Mouse (Mus musculus) hindbrain, postnatal 0 days (tissue): ENCODE data around the gene Pim1. TPM values are rescaled to one million over a fixed set of nuclear protein-coding genes. Genes with fewer than 3 reads are reported as not detected.

Experiments
- ATAC-seq: fragments of 200-750 bp; cut with Nextera tagmentation; 2 replicates; pipeline ENCODE4 v1.8.0; 2017; ENCODE audit warnings: mild to moderate bottlenecking, moderate TSS enrichment, moderate library complexity
- DNase-seq: peaks from one replicate; pipeline ENCODE4 v3.0.0-alpha.2; 2015; ENCODE audit warnings: low spot score
- H3K27ac ChIP-seq: fragments of 300-500 bp; sonication (generic); 2 replicates; pipeline ENCODE4 v1.5.1; 2014; ENCODE audit warnings: mild to moderate bottlenecking
- H3K27me3 ChIP-seq: fragments of 300-500 bp; sonication (generic); 2 replicates; pipeline ENCODE4 v1.6.1; 2014; ENCODE audit warnings: low read length, mixed read lengths; ENCODE audit not compliant: insufficient read depth
- H3K36me3 ChIP-seq: fragments of 300-500 bp; sonication (generic); 2 replicates; pipeline ENCODE4 v1.6.1; 2014; ENCODE audit warnings: low read length, mixed read lengths; ENCODE audit not compliant: insufficient read depth
- H3K4me1 ChIP-seq: fragments of 300-500 bp; sonication (generic); 2 replicates; pipeline ENCODE4 v1.6.1; 2014; ENCODE audit warnings: antibody characterized with exemption, low read length, mixed read lengths; ENCODE audit not compliant: insufficient read depth
- H3K4me2 ChIP-seq: fragments of 300-500 bp; sonication (generic); 2 replicates; pipeline ENCODE4 v1.6.1; 2014; ENCODE audit warnings: low read depth, mild to moderate bottlenecking, low read length, moderate library complexity, mixed read lengths
- H3K4me3 ChIP-seq: fragments of 300-500 bp; sonication (generic); 2 replicates; pipeline ENCODE4 v1.5.1; 2014; ENCODE audit warnings: low read length
- H3K9ac ChIP-seq: fragments of 300-500 bp; sonication (generic); replicated peaks from 2 replicates; pipeline ENCODE4 v1.6.1; 2014; ENCODE audit warnings: mild to moderate bottlenecking, low read length, moderate library complexity, mixed read lengths
- H3K9me3 ChIP-seq: fragments of 300-500 bp; sonication (generic); 2 replicates; pipeline ENCODE4 v1.6.1; 2016; ENCODE audit warnings: low read length, mixed read lengths
- CTCF ChIP-seq: IDR thresholded peaks from 2 replicates; pipeline ENCODE4 v1.5.1; 2016; ENCODE audit warnings: antibody characterized with exemption, control low read depth, low read depth
- WGBS: fragments of 180-500 bp; shearing (Covaris S2); extraction: QIAGEN DNeasy Blood & Tissue Kit; methylation state at CpG from one replicate; pipeline ENCODE4 v1.1.7; 2014; 5-methylcytosine and 5-hydroxymethylcytosine counted together
- polyA plus RNA-seq: library from polyadenylated mRNA; unstranded; fragments of >200 nt; fragmentation: Nextera tagmentation; extraction: Ambion mirVana; gene quantifications from 2 replicates; pipeline ENCODE4 v1.2.1, GENCODE M21; 2015
- total RNA-seq: library from RNA; depleted of rRNA; stranded (reverse); fragments of >200 nt; gene quantifications from 2 replicates; pipeline ENCODE4 v1.2.3, GENCODE M21; 2014; rRNA removed

Pim1 gene
- total and polyA plus RNA-seq, 2 experiments from 2014 or later, result 16.8 to 18.9 TPM

DNA sequence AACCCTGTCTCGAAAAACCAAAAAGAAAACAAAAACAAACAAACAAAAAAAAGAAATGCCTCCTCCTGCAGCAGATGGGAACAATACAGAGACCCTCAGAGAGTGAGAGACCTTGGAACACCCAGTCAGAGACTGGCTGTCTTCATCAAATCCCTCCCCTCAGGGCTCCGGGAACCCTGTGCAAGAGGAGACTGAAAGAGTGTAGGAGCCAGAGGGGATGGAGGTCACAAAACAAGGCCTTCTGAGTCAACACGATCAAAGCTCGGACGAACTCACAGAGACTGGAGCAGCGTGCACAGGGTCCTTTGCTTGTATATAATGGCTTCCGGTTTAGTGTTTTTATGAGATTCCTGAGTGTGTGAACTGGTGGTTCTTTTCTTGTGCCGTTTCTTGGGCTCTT, 49.9 kb downstream of the Pim1 start:
- WGBS, result 88% methylated on average over 8 of the region's 8 CpGs
- H3K9ac ChIP-seq, result no peak overlapping the region
- H3K27ac ChIP-seq, result no peak overlapping the region
- TF ChIP-seq CTCF, result no peak
- H3K4me3 ChIP-seq, result no peak overlapping the region
- H3K9me3 ChIP-seq, result no peaks in the 10 kb centered on the region
- H3K4me2 ChIP-seq, result no peak overlapping the region
- H3K36me3 ChIP-seq, result no peaks in the 10 kb centered on the region
- no peaks in the 10 kb centered on the region for H3K4me1 ChIP-seq
- H3K27me3 ChIP-seq, result no peaks in the 10 kb centered on the region
- ATAC-seq, result no peak
- DNase-seq, result no peak

DNA sequence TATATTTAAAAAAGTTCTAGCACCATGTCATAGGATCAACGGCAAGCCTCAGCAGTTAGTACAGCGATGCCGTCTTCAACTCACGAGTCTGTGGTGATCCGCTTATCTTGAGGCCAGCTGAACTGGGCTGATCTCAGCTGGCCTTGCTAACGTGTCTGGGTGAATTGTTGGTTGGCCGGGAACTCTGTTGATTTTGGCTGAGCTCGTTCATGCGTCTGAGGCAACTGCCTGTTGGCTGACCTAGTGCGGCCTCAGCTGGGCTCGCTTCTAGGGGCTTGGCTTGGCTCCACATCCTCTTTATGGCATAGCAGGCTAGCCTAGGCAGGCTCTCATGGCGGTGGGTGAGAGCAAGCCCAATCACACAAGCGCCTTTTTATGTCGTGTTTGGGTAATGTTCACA, 50.9 kb downstream of the Pim1 start:
- H3K4me2 ChIP-seq, result no peak overlapping the region

DNA sequence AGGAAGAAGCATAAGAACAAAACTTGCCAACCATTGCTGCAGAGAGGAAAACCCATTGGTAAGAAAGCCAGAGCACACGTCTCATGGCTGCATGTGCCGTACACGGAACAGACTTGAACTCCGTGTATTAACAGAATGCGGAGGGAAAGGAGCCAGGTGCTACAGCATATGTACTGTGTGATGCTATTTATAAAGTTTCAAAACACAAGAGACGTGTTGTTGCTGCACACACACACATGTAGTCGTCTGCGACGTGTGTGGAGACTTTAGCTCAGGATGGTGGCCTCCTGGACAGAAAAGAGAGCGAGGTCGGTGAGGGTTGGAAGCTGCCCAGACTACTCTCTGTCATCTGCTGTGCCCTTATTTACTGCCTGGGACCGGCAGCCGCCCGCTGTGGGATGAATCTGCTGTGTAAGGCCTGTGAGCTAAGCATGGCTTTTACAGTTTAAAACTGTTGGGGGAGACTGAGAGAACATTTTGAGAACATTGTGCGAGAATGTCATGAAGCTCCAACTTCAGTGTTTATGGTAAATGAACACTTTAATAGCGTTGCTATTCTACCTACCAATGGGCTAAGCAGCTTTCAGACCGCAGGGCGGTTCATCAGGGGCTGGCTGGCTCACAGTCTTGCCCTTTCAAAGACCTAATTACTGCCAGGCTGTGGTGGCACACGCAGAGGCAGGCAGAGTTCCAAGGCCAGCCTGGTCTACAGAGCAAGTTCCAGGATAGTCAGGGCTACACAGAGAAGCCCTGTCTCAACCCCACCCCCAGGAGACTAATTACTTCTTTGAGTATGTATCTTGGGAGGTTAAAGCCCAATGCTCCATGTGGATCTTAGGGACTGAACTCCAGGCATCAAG, 52.5 kb downstream of the Pim1 start:
- Histone ChIP-seq H3K27me3 (no peaks in the 10 kb centered on the region), H3K36me3 (no peaks in the 10 kb centered on the region), H3K4me1 (no peaks in the 10 kb centered on the region), H3K27ac (no peak overlapping the region), H3K9me3 (no peaks in the 10 kb centered on the region), H3K4me3 (no peak overlapping the region), H3K4me2 (no peak overlapping the region), H3K9ac (no peak overlapping the region)
- DNase-seq (no peak), ATAC-seq (no peak)
- 82% methylated on average over 19 of the region's 19 CpGs for WGBS
- TF ChIP-seq CTCF, result no peak

More for the DNA sequence above, 50.9 kb downstream of the Pim1 start:
- no peak overlapping the region for H3K4me3 ChIP-seq
- peak; percentile 35; the same call in 1 of the 2 replicates for ATAC-seq
- H3K9ac ChIP-seq, result no peak overlapping the region
- no peaks in the 10 kb centered on the region for H3K36me3 ChIP-seq
- no peak for TF ChIP-seq CTCF
- WGBS, result 46% methylated on average over 14 of the region's 14 CpGs
- DNase-seq, result peak; percentile 72
- no peaks in the 10 kb centered on the region for H3K4me1 ChIP-seq
- H3K27ac ChIP-seq, result no peak overlapping the region
- H3K9me3 ChIP-seq, result no peaks in the 10 kb centered on the region
- no peaks in the 10 kb centered on the region for H3K27me3 ChIP-seq

DNA sequence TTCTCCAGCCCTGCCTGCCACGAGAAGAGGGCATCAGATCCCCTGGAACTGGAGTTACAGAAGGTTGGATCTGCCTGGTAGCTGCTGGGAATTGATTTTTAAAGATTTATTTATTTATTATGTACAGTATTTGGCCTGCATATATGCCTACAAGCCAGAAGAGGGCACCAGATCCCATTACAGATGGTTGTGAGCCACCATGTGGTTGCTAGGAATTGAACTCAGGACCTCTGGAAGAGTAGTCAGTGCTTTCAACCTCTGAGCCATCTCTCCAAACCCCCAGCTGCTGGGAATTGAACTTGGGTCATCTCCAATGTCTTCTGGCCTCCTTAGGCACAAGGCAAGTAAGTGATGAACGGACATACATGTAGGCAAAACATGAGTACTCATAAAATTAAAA, 53.5 kb downstream of the Pim1 start:
- WGBS, result 73% methylated on average over 2 of the region's 2 CpGs
- no peak overlapping the region for H3K27ac ChIP-seq
- no peak overlapping the region for H3K4me3 ChIP-seq
- H3K36me3 ChIP-seq, result no peaks in the 10 kb centered on the region
- no peaks in the 10 kb centered on the region for H3K9me3 ChIP-seq
- DNase-seq (no peak), ATAC-seq (no peak)
- H3K27me3 ChIP-seq, result no peaks in the 10 kb centered on the region
- no peak overlapping the region for H3K9ac ChIP-seq
- H3K4me2 ChIP-seq, result no peak overlapping the region
- no peak for TF ChIP-seq CTCF
- no peaks in the 10 kb centered on the region for H3K4me1 ChIP-seq

DNA sequence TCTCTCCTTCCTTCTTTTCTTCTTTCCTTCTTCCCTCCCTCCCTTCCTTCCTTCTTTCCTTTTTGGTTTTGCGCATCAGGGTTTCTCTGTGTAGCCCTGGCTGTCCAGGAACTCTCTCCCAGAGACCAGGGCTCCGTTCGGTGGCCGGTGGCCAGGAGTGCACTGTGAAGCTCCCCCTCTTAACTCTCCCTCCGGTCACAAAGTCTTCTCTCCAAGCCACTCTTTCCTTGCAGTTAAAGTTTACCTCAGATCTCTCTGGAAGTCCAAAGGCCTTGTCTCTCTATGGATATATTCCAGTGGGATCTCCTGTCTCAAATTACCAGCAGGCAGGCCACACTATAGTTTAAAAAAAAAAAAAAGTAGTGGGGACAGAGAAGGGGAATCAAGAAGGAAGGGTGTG, 54.7 kb downstream of the Pim1 start:
- Histone ChIP-seq H3K4me3 (no peak overlapping the region), H3K4me2 (no peak overlapping the region), H3K27me3 (no peaks in the 10 kb centered on the region), H3K9ac (no peak overlapping the region), H3K27ac (no peak overlapping the region), H3K4me1 (0 out of 2 replicates have a peak, but pooled peaks cover 2% of the 10 kb centered on the region), H3K36me3 (no peaks in the 10 kb centered on the region), H3K9me3 (no peaks in the 10 kb centered on the region)
- no peak for TF ChIP-seq CTCF
- no peak for DNase-seq
- no peak for ATAC-seq
- 92% methylated on average over 5 of the region's 5 CpGs for WGBS

Other genes with a start within 250 kb of the Pim1 start
- gene Ppil1, start 226.6 kb upstream of the Pim1 start, total RNA-seq, result 72.6 and 81.4 TPM in 2 replicates
- 84.3 and 87.7 TPM in 2 replicates for gene Ppil1, start 226.6 kb upstream of the Pim1 start, polyA plus RNA-seq
- 181 and 262 TPM in 2 replicates for gene BC004004, start 222.0 kb upstream of the Pim1 start, total RNA-seq
- gene BC004004, start 222.0 kb upstream of the Pim1 start, polyA plus RNA-seq, result 139 and 145 TPM in 2 replicates
- 2.3 and 2.8 TPM in 2 replicates for gene Pi16, start 173.1 kb upstream of the Pim1 start, total RNA-seq
- gene Pi16, start 173.1 kb upstream of the Pim1 start, polyA plus RNA-seq, result 1.7 and 2.3 TPM in 2 replicates
- gene Mtch1, start 142.8 kb upstream of the Pim1 start, total RNA-seq, result 622 and 633 TPM in 2 replicates
- gene Mtch1, start 142.8 kb upstream of the Pim1 start, polyA plus RNA-seq, result 464 and 500 TPM in 2 replicates
- gene Fgd2, start 129.8 kb upstream of the Pim1 start, total RNA-seq, result 14.7 and 19.1 TPM in 2 replicates
- gene Fgd2, start 129.8 kb upstream of the Pim1 start, polyA plus RNA-seq, result 10.3 and 10.9 TPM in 2 replicates
- not detected in 2 replicates for gene Gm17657, start 58.9 kb downstream of the Pim1 start, total RNA-seq
- not detected in 2 replicates for gene Gm17657, start 58.9 kb downstream of the Pim1 start, polyA plus RNA-seq
- 39.4 and 40.4 TPM in 2 replicates for gene Tbc1d22b, start 59.0 kb downstream of the Pim1 start, total RNA-seq
- gene Tbc1d22b, start 59.0 kb downstream of the Pim1 start, polyA plus RNA-seq, result 21.3 and 26.4 TPM in 2 replicates
- gene Tmem217, start 61.6 kb downstream of the Pim1 start, total RNA-seq, result not detected in 2 replicates
- gene Tmem217, start 61.6 kb downstream of the Pim1 start, polyA plus RNA-seq, result 0.90 and 1.2 TPM in 2 replicates
- gene Rnf8, start 124.0 kb downstream of the Pim1 start, total RNA-seq, result 22.2 and 29.4 TPM in 2 replicates
- gene Rnf8, start 124.0 kb downstream of the Pim1 start, polyA plus RNA-seq, result 71.3 and 73.8 TPM in 2 replicates
- 2.6 and 5.0 TPM in 2 replicates for gene Gm28043, start 124.1 kb downstream of the Pim1 start, total RNA-seq
- gene Gm28043, start 124.1 kb downstream of the Pim1 start, polyA plus RNA-seq, result 1.2 and 1.9 TPM in 2 replicates
- gene Cmtr1, start 169.8 kb downstream of the Pim1 start, total RNA-seq, result 69.1 and 71.5 TPM in 2 replicates
- 106 and 116 TPM in 2 replicates for gene Cmtr1, start 169.8 kb downstream of the Pim1 start, polyA plus RNA-seq
- 9.7 and 14.4 TPM in 2 replicates for gene Ccdc167, start 226.3 kb downstream of the Pim1 start, total RNA-seq
- 9.8 and 11.3 TPM in 2 replicates for gene Ccdc167, start 226.3 kb downstream of the Pim1 start, polyA plus RNA-seq